Mouse (Mus musculus) heart, postnatal 25 days (tissue): ENCODE measurements around the gene Pcyt1a. TPM values are rescaled to one million over a fixed set of nuclear protein-coding genes. Genes with fewer than 3 reads are reported as not detected.

ENCODE experiments used
- DNase-seq: peaks from one replicate; pipeline ENCODE4 v3.0.0; 2022; ENCODE audit warnings: low spot score
- intact Hi-C: fragments of 180-260 bp; cut with DNase I; formaldehyde crosslinking; loops from one replicate; pipeline ENCODE4 v1.15.1; 2025
- total RNA-seq, 2 experiments: library from RNA; stranded (reverse); gene quantifications; 2 replicates each; pipeline ENCODE4 v1.2.3; 2021

Pcyt1a gene
- total RNA-seq, 2 experiments from 2014 or later: 122 to 126 TPM

- DNase-seq: no peak
- intact Hi-C loops: no loop called here
These were observed 92.0 kb downstream of the Pcyt1a start for GRCm38 (mm10) chr16:32522578-32523194.

DNA sequence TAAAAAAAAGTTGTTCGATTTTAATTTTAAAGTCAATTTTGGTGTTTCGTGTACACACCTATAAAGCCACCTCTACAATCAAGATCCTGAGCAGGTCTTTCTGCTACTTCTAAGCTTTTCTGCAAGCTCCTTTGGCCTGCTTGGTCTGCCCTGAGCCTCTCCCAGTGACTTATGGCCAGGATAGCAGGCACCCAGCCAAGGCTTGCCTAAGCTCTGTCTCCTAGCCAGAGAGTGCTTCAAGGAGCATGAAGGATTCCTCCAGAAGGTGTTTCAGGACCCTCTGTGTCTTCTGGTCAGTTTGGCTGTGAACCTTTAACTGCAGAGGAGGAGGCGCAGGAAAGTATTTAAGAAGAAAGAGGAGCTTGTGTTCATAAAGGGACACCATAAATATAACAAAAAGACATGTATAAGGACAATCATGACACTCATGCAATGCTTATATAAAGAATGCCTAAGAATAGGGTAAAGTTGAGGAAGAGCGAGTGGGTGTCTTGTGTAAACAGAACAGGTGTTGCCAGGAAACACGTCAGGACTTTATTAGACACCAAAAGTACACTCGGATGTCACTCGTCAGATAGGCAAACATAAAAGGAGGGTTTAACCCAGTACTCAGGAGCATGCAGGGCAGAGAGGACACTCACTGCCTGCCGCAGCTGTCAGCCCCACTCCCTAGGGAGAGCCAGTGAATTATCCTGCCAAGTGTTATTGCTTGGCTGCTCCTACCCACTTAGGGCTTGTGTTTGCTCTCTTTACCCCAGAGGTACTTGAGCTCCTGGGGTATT, 92.9 kb downstream of the Pcyt1a start:
- intact Hi-C loops: no loop called here
- DNase-seq: no peak

GRCm38 (mm10) chr16:32524244-32524615, 93.5 kb downstream of the Pcyt1a start:
- DNase-seq: no peak
- intact Hi-C loops: no loop called here

Other genes starting within 250 kb of the Pcyt1a start
- 10 to 100 TPM; 12.8 to 13.1 TPM for gene Fbxo45, start 183.8 kb upstream of the Pcyt1a start, total RNA-seq
- 1 to 10 TPM; 7.2 to 7.8 TPM for gene Wdr53, start 183.7 kb upstream of the Pcyt1a start, total RNA-seq
- gene Smco1, start 159.5 kb upstream of the Pcyt1a start, total RNA-seq: 10 to 100 TPM; 25.6 to 30.3 TPM
- 10 to 100 TPM; 13.2 to 15.0 TPM for gene Rnf168, start 153.5 kb upstream of the Pcyt1a start, total RNA-seq
- gene Ubxn7, start 98.7 kb upstream of the Pcyt1a start, total RNA-seq: 10 to 100 TPM; 22.9 to 24.0 TPM
- gene Tm4sf19, start 30.4 kb upstream of the Pcyt1a start, total RNA-seq: not detected
- gene Tctex1d2, start 11.2 kb upstream of the Pcyt1a start, total RNA-seq: 1 to 10 TPM; 7.4 to 8.0 TPM
- under 1 TPM; 0.75 to 0.95 TPM for gene Slc51a, start 57.0 kb downstream of the Pcyt1a start, total RNA-seq
- gene Zdhhc19, start 65.3 kb downstream of the Pcyt1a start, total RNA-seq: not detected
- gene Tfrc, start 178.0 kb downstream of the Pcyt1a start, total RNA-seq: 100 to 1,000 TPM; 168 to 194 TPM
- 10 to 100 TPM; 20.9 to 24.7 TPM for gene Tnk2, start 213.0 kb downstream of the Pcyt1a start, total RNA-seq